Mouse (Mus musculus): Measurements from ENCODE around the gene Slco3a1.
A peak's percentile ranks its signal among the peaks of the same experiment; 100 is the strongest.

Slco3a1 gene

GRCm38 (mm10) chr7:74554608-74555311 lies at the start of gene Slco3a1:
Gene Slco3a1, minus strand, starts transcription at chr7:74554780.
- DNase-seq: peak; percentile 83 to 93

DNA sequence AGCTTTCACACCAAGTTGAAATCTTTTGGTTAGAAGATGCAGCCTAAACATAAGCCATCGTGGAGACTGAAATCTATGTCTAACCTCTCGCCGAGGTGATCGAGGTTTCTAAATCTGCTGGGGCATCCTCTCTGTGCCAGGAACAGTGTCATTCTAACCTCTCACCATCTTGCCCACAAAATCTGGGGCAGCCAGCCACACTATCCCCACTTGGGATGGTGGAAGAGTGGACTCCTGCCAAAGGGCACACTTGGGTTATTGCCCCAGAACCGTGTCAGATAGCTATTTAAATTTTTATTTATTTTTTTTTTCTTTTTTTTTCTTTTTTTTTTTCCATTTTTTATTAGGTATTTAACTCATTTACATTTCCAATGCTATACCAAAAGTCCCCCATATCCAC lies 46.4 kb upstream of the Slco3a1 start:
- no peak for DNase-seq

GRCm38 (mm10) chr7:74579411-74579810 lies 24.8 kb upstream of the Slco3a1 start:
- DNase-seq: no peak

GRCm38 (mm10) chr7:74575678-74576077 lies 21.1 kb upstream of the Slco3a1 start:
- no peak for DNase-seq

- DNase-seq: peak; percentile 73 to 76
Observed at GRCm38 (mm10) chr7:74555416-74555815, 836 bp upstream of the Slco3a1 start.

DNA sequence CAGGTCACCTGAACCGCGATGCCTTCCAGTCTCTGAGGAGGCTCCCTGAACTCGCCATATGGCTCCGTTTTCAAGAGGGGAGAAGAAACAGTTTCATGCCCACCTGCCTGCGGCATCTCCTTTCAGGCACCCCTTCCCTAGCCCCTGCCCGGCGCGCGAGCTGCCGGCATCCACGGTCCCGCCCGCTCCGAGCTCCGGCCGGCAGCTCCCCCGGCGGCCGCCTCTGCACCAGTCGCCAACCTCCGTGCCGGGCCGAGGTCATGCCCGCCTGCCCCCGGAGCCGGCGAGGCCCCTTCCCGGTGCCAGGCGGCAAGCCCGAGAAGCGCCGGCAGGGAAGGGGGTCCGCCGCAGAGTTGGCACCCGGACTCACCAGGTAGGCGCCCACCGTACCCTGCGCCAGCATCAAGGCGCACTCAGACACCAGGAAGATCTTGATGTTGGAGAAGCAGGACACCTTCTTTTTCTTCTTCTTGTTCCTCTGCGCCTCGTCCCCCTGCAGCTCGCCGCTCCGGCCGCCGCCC lies 479 bp downstream of the Slco3a1 start:
- peak; percentile 54 to 76 for DNase-seq

- no peak for DNase-seq
Observed at GRCm38 (mm10) chr7:74553111-74553650, 1.4 kb downstream of the Slco3a1 start.

DNA sequence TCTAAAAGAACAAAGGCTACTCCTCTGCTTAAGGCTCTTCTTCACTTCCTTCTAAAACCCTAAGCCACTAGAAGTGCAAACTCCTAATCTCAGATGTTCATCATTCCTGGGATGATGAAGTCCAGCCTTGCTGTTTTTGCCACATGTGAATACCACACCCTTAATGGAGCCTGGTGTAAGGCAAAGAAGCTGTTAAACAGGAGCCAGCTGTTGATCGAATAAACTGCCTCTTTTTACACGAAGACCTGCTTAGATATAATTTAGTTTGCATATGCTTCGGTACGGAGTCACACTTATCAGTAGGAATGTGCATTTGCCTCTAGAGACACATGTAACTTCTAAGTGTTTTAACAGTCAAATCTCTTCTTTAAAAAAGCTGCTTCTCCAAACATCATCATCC lies 2.0 kb downstream of the Slco3a1 start:
- DNase-seq: no peak

GRCm38 (mm10) chr7:74552000-74552358 lies 2.6 kb downstream of the Slco3a1 start:
- DNase-seq: no peak

DNA sequence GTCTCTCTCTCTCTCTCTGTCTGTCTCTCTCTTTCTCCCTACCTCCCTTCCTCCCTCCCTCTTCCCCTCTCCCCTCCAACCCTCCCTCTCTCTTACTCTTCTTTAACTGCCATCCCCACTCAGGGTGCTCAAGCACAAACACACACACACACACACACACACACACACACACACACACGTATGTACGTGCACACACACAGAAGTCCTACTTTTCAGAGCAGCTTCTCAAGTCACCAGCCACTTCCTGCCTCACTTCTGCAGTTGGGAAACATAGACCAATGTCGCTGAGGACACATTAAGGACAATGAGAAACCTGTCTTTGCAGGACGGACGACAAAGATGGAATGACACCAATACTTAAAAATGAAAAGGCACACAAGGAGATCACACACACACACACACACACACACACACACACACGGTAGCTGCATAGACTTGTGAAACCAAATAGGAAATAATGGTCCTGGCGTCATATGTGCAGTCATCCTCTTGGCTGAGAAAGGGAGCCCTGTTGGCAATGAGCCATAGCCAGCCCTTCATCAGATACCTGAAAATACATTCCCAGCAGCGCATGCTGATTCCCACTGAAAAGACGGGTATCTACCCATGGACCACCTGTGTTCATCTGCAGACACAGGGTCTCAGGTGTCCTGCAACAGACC lies 3.1 kb downstream of the Slco3a1 start:
- no peak for DNase-seq

DNA sequence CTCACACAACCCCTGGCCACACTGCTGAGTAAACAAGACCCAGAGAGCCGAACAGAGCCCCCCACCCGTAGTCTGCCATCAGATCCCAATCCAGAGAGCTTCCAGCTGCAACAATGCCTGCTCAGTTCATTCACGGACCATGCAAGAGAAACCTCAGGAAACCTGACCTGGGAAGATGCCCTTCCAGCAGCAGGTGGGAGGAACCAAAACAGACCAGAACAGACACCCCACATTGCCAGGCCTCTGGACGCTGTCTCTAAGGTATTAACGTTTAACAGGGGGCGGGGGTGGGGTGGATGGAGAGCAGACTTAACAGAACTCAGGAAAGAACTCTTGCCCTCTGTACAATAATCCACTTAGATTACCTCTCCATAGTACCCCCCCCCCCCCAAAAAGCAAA lies 4.9 kb downstream of the Slco3a1 start:
- peak in 1 of 2 experiments; percentile 60 for DNase-seq

GRCm38 (mm10) chr7:74549013-74549582 lies 5.5 kb downstream of the Slco3a1 start:
- DNase-seq: no peak

DNA sequence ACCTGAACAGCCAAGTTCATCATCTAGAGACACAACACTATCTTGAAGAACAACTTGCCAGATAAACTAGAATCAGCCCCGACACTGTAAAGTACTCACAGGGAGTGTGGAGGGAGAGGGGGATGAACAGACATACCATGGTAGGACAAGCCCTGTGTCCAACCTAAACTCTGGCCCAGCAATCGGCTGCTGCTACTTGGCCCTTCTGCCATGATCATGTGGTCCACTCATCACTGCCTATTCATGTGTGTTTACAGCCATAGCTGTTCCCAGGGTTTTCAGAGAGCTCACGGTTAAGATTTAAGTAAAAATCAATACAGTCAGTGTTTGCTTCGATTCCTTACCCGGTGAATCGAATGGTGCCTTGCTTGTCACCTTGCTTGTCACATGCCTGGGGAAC lies 7.9 kb downstream of the Slco3a1 start:
- DNase-seq: no peak

DNA sequence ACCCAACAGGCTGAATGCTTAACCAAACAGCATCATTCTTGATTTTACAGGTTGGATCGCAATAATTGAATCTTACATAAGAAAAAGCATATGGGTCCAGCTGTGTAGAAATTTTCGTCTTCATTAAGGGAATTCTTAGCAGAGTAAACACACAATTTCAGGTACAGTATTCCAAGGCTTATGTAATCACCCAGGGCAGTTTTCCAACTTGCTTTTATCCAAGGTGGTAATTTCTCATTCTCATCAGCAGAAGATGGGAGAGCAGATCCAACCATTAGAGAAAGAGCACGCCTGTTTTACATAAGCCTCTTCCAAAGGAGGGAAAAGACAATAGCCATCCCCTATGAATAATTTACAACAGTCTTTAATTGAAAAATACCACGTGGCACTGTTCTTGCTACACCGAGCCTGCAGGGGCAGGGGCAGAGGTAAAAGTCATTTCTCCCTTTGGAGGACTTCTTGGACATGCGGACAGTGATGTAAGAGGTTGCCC lies 9.0 kb downstream of the Slco3a1 start:
- DNase-seq: no peak

DNA sequence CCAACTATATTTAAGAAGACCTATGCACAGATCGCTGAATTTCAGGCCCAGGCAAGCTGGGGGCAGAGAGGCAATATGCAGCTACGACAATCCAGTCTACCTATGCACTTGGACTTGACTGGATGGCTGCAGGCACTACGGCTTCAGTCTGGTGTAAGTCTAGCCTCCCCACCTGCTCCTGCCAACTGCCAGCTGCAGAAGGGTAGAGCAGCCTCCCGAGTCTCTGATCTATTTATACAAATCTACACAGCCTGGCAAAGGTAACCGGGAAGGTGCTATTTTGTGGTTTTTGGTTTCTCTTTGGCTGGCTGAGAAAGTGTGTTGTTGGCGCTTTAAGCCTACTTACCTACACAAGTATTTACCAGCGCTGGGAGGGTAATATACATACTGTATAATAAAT lies 10.3 kb downstream of the Slco3a1 start:
- no peak for DNase-seq

GRCm38 (mm10) chr7:74541958-74542357 lies 12.6 kb downstream of the Slco3a1 start:
- DNase-seq: no peak

- DNase-seq: no peak
Observed at GRCm38 (mm10) chr7:74540933-74541725, 13.5 kb downstream of the Slco3a1 start.

DNA sequence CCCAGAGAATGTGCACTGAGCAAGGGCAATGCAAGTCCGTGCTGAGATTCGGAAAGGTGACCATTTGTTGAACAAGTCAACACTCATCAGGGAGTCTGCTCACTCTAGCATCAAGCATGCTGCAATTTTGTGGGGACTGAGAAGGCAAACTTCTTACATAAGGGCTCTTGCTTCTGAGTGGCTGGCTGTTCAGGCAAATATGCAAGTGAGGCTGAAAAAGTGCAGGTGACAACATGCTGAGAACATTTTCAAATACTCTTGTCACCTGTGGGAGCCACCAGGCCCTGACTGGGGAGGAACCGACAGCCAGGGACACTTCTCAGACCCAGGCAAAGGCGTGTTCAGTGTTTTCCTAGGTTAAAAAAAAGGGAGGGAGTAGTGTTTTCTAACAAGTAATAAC lies 18.4 kb downstream of the Slco3a1 start:
- DNase-seq: no peak

GRCm38 (mm10) chr7:74531468-74532097 lies 23.0 kb downstream of the Slco3a1 start:
- no peak for DNase-seq

GRCm38 (mm10) chr7:74529877-74530276 lies 24.7 kb downstream of the Slco3a1 start:
- DNase-seq: no peak

GRCm38 (mm10) chr7:74529183-74529757 lies 25.3 kb downstream of the Slco3a1 start:
- no peak for DNase-seq

GRCm38 (mm10) chr7:74528182-74528581 lies 26.4 kb downstream of the Slco3a1 start:
- DNase-seq: peak in 1 of 2 experiments; percentile 22

All from kidney, postnatal 25 days (tissue).